Mouse (Mus musculus) liver, embryonic 14.5 days (tissue): ENCODE measurements around the gene Chtop.

Experiments
- CTCF ChIP-seq: IDR thresholded peaks from 2 replicates; pipeline ENCODE4 v1.5.1; 2016; ENCODE audit warnings: antibody characterized with exemption, low read depth, control low read depth
- EP300 ChIP-seq: IDR thresholded peaks from 2 replicates; pipeline ENCODE4 v1.6.1; 2016; ENCODE audit warnings: antibody characterized with exemption, low read depth

- no peak for TF ChIP-seq EP300
- TF ChIP-seq CTCF: no peak
Observed at GRCm38 (mm10) chr3:90493831-90494540, 15.3 kb downstream of the Chtop start.
